Mouse (Mus musculus): ENCODE data around the gene Epha8. TPM values are rescaled to one million over a fixed set of nuclear protein-coding genes. Genes with fewer than 3 reads are reported as not detected.

Epha8 gene
- polyA plus RNA-seq, 1 experiment from 2014 or later, result 0.62 TPM

- no peak for TF ChIP-seq CTCF (IDR thresholded peaks at IDR 0.05; ENCODE audit: low read depth)
- WGBS, result 83% methylated on average over 8 of the region's 8 CpGs
- ATAC-seq (ENCODE audit: insufficient read depth) (no peak), DNase-seq (no peak)
- Histone ChIP-seq H3K27me3 (ENCODE audit: insufficient read depth, low read length) (0 out of 2 replicates have a peak, but pooled peaks cover 3% of the 10 kb centered on the region), H3K36me3 (ENCODE audit: insufficient read depth) (no peaks in the 10 kb centered on the region), H3K4me2 (no peak overlapping the region), H3K9ac (no peak overlapping the region), H3K4me1 (ENCODE audit: insufficient read depth) (no peaks in the 10 kb centered on the region), H3K27ac (ENCODE audit: low read depth) (no peak overlapping the region), H3K9me3 (ENCODE audit: low read depth, low read length) (no peaks in the 10 kb centered on the region), H3K4me3 (ENCODE audit: low read depth, low read length) (no peak overlapping the region)
Observed at GRCm38 (mm10) chr4:136918834-136919233, 37.8 kb downstream of the Epha8 start.

GRCm38 (mm10) chr4:136917165-136917524 is 39.5 kb downstream of the Epha8 start:
- DNase-seq, result no peak
- H3K36me3 ChIP-seq (ENCODE audit: insufficient read depth), result no peaks in the 10 kb centered on the region
- 19% methylated on average over 7 of the region's 7 CpGs for WGBS
- no peak overlapping the region for H3K4me2 ChIP-seq
- H3K4me1 ChIP-seq (ENCODE audit: insufficient read depth), result no peaks in the 10 kb centered on the region
- H3K4me3 ChIP-seq (ENCODE audit: low read depth, low read length), result no peak overlapping the region
- peaks cover 12% of the 10 kb centered on the region for H3K27me3 ChIP-seq (ENCODE audit: insufficient read depth, low read length)
- no peak overlapping the region for H3K27ac ChIP-seq (ENCODE audit: low read depth)
- peak; percentile 21; the same call in 1 of the 2 replicates for ATAC-seq (ENCODE audit: insufficient read depth)
- H3K9ac ChIP-seq, result no peak overlapping the region
- no peak for TF ChIP-seq CTCF (IDR thresholded peaks at IDR 0.05; ENCODE audit: low read depth)
- H3K9me3 ChIP-seq (ENCODE audit: low read depth, low read length), result no peaks in the 10 kb centered on the region

- TF ChIP-seq CTCF (IDR thresholded peaks at IDR 0.05; ENCODE audit: low read depth), result no peak
- Histone ChIP-seq H3K27ac (ENCODE audit: low read depth) (no peak overlapping the region), H3K9me3 (ENCODE audit: low read depth, low read length) (no peaks in the 10 kb centered on the region), H3K4me3 (ENCODE audit: low read depth, low read length) (no peak overlapping the region), H3K27me3 (ENCODE audit: insufficient read depth, low read length) (peaks cover 18% of the 10 kb centered on the region), H3K4me2 (no peak overlapping the region), H3K36me3 (ENCODE audit: insufficient read depth) (no peaks in the 10 kb centered on the region), H3K4me1 (ENCODE audit: insufficient read depth) (no peaks in the 10 kb centered on the region), H3K9ac (no peak overlapping the region)
- ATAC-seq (ENCODE audit: insufficient read depth) (no peak), DNase-seq (peak; percentile 6)
- 47% methylated on average over 20 of the region's 20 CpGs for WGBS
Observed at GRCm38 (mm10) chr4:136916359-136917164, 40.1 kb downstream of the Epha8 start.

- Histone ChIP-seq H3K4me2 (no peak overlapping the region), H3K36me3 (ENCODE audit: insufficient read depth) (no peaks in the 10 kb centered on the region), H3K4me3 (ENCODE audit: low read depth, low read length) (no peak overlapping the region), H3K9ac (no peak overlapping the region), H3K27ac (ENCODE audit: low read depth) (no peak overlapping the region), H3K4me1 (ENCODE audit: insufficient read depth) (no peaks in the 10 kb centered on the region), H3K27me3 (ENCODE audit: insufficient read depth, low read length) (peaks cover 26% of the 10 kb centered on the region), H3K9me3 (ENCODE audit: low read depth, low read length) (no peaks in the 10 kb centered on the region)
- DNase-seq (no peak), ATAC-seq (ENCODE audit: insufficient read depth) (no peak)
- no peak for TF ChIP-seq CTCF (IDR thresholded peaks at IDR 0.05; ENCODE audit: low read depth)
- whole genome bisulfite sequencing, result 9% methylated on average over 9 of the region's 9 CpGs
Observed at GRCm38 (mm10) chr4:136912841-136913240, 43.8 kb downstream of the Epha8 start.

GRCm38 (mm10) chr4:136911804-136912203 is 44.8 kb downstream of the Epha8 start:
- no peak for TF ChIP-seq CTCF (IDR thresholded peaks at IDR 0.05; ENCODE audit: low read depth)
- no peak for ATAC-seq (ENCODE audit: insufficient read depth)
- H3K27me3 ChIP-seq (ENCODE audit: insufficient read depth, low read length), result peaks cover 27% of the 10 kb centered on the region

GRCm38 (mm10) chr4:136911211-136911646 is 45.4 kb downstream of the Epha8 start:
- Histone ChIP-seq H3K4me2 (no peak overlapping the region), H3K9ac (no peak overlapping the region), H3K36me3 (ENCODE audit: insufficient read depth) (no peaks in the 10 kb centered on the region), H3K9me3 (ENCODE audit: low read depth, low read length) (no peaks in the 10 kb centered on the region), H3K27me3 (ENCODE audit: insufficient read depth, low read length) (peaks cover 33% of the 10 kb centered on the region), H3K4me3 (ENCODE audit: low read depth, low read length) (no peak overlapping the region), H3K4me1 (ENCODE audit: insufficient read depth) (no peaks in the 10 kb centered on the region), H3K27ac (ENCODE audit: low read depth) (no peak overlapping the region)
- DNase-seq, result no peak
- TF ChIP-seq CTCF (IDR thresholded peaks at IDR 0.05; ENCODE audit: low read depth), result no peak
- no peak for ATAC-seq (ENCODE audit: insufficient read depth)
- WGBS, result 8% methylated on average over 17 of the region's 17 CpGs

More at GRCm38 (mm10) chr4:136911804-136912203, 44.8 kb downstream of the Epha8 start:
- DNase-seq, result no peak
- H3K4me1 ChIP-seq (ENCODE audit: insufficient read depth), result no peaks in the 10 kb centered on the region
- no peaks in the 10 kb centered on the region for H3K9me3 ChIP-seq (ENCODE audit: low read depth, low read length)
- WGBS, result 37% methylated on average over 9 of the region's 9 CpGs
- H3K27ac ChIP-seq (ENCODE audit: low read depth), result no peak overlapping the region
- no peak overlapping the region for H3K4me3 ChIP-seq (ENCODE audit: low read depth, low read length)
- H3K36me3 ChIP-seq (ENCODE audit: insufficient read depth), result no peaks in the 10 kb centered on the region
- H3K4me2 ChIP-seq, result no peak overlapping the region
- no peak overlapping the region for H3K9ac ChIP-seq

- H3K36me3 ChIP-seq (ENCODE audit: insufficient read depth), result no peaks in the 10 kb centered on the region
- no peak for ATAC-seq (ENCODE audit: insufficient read depth)
- no peak for TF ChIP-seq CTCF (IDR thresholded peaks at IDR 0.05; ENCODE audit: low read depth)
- no peaks in the 10 kb centered on the region for H3K9me3 ChIP-seq (ENCODE audit: low read depth, low read length)
- H3K4me1 ChIP-seq (ENCODE audit: insufficient read depth), result no peaks in the 10 kb centered on the region
- H3K4me3 ChIP-seq (ENCODE audit: low read depth, low read length), result no peak overlapping the region
- DNase-seq, result no peak
- H3K27ac ChIP-seq (ENCODE audit: low read depth), result no peak overlapping the region
- H3K4me2 ChIP-seq, result no peak overlapping the region
- H3K27me3 ChIP-seq (ENCODE audit: insufficient read depth, low read length), result peaks cover 56% of the 10 kb centered on the region
- H3K9ac ChIP-seq, result no peak overlapping the region
Observed at GRCm38 (mm10) chr4:136907809-136908208, 48.8 kb downstream of the Epha8 start.
